Comparison of ENCODE assay signal across 8 mouse cellular contexts in genomic region chr10:128673763-128674468, GRCm38 (mm10). TPM values are rescaled to one million over a fixed set of nuclear protein-coding genes. Genes with fewer than 3 reads are reported as not detected.
A peak's percentile ranks its signal among the peaks of the same experiment; 100 is the strongest.
DNase-seq lines count a peak whose midpoint lies in the region; ATAC-seq and TF ChIP-seq lines count a peak whose summit lies in the region.

TSS of gene Suox (minus strand) at chr10:128674073.

- peak; percentile 93 for DNase-seq in brain, embryonic 14.5 days (ENCODE audit: low read depth)
- peak; percentile 93 for DNase-seq in kidney, postnatal 0 days (ENCODE audit: low spot score)
- peak; percentile 82 for DNase-seq in liver, adult 2 months (ENCODE audit: extremely low read depth, low read depth, low spot score)
- DNase-seq in spleen, postnatal 36 days (ENCODE audit: low spot score in 2 of 2): peak; percentile 83 to 85

- H3K9ac ChIP-seq in heart, embryonic 12.5 days: peak within 1 kb of the TSS; percentile 72
- peak within 1 kb of the TSS; percentile 61 for H3K9ac ChIP-seq in kidney, postnatal 0 days (ENCODE audit: low read depth, low read length)
- peak within 1 kb of the TSS; percentile 75 for H3K9ac ChIP-seq in liver, adult 2 months (ENCODE audit: low read depth, low read length)

- H3ac ChIP-seq in C2C12 (ENCODE audit: control insufficient read depth, insufficient read length, low read depth): peak within 1 kb of the TSS; percentile 70

- TF ChIP-seq POLR2A in brain, embryonic 14.5 days (IDR thresholded peaks at IDR 0.05; ENCODE audit: borderline replicate concordance, extremely low read depth, insufficient read depth, insufficient read length, poor library complexity, severe bottlenecking): peak; percentile 41; the same call in 1 of the 2 replicates
- TF ChIP-seq POLR2A in liver, adult 2 months (IDR thresholded peaks at IDR 0.05; ENCODE audit: extremely low read depth, insufficient read depth, low read length): peak; percentile 81

- H3K79me2 ChIP-seq in C2C12 (ENCODE audit: control insufficient read depth, insufficient read depth): no peaks in the 10 kb centered on the region
- no peaks in the 10 kb centered on the region for H3K79me2 ChIP-seq in liver, adult 2 months (ENCODE audit: control insufficient read depth, insufficient read depth, low read length)

- no peaks in the 10 kb centered on the region for H3K9me3 ChIP-seq in erythroblast, embryonic 14.5 days (ENCODE audit: control insufficient read depth, low read length)
- no peaks in the 10 kb centered on the region for H3K9me3 ChIP-seq in heart, embryonic 12.5 days (replicated peaks)
- no peaks in the 10 kb centered on the region for H3K9me3 ChIP-seq in kidney, postnatal 0 days (replicated peaks; ENCODE audit: low read length)

- peak within 1 kb of the TSS; percentile 55; the same call in 1 of the 2 replicates for H3K27ac ChIP-seq in heart, embryonic 12.5 days (ENCODE audit: poor library complexity, severe bottlenecking)
- peak within 1 kb of the TSS; percentile 58 for H3K27ac ChIP-seq in kidney, postnatal 0 days
- peak within 1 kb of the TSS; percentile 89 for H3K27ac ChIP-seq in liver, adult 2 months (replicated peaks; ENCODE audit: insufficient read depth, low read depth, low read length)

- no peaks in the 10 kb centered on the region for H3K27me3 ChIP-seq in C2C12 (ENCODE audit: control insufficient read depth, insufficient read depth, insufficient read length)
- H3K27me3 ChIP-seq in erythroblast, embryonic 14.5 days (ENCODE audit: control insufficient read depth): peaks cover 48% of the 10 kb centered on the region
- H3K27me3 ChIP-seq in heart, embryonic 12.5 days (replicated peaks): peaks cover 7% of the 10 kb centered on the region; the same call in 1 of the 2 replicates
- H3K27me3 ChIP-seq in kidney, postnatal 0 days (ENCODE audit: insufficient read depth, low read length): no peaks in the 10 kb centered on the region
- H3K27me3 ChIP-seq in liver, adult 2 months (ENCODE audit: control insufficient read depth, insufficient read depth, low read length): no peaks in the 10 kb centered on the region

- peak within 1 kb of the TSS; percentile 95 for H3K4me2 ChIP-seq in heart, embryonic 12.5 days
- peak within 1 kb of the TSS; percentile 94 for H3K4me2 ChIP-seq in kidney, postnatal 0 days (ENCODE audit: low read length)

- TF ChIP-seq CTCF in C2C12 (IDR thresholded peaks at IDR 0.05; ENCODE audit: control insufficient read depth, insufficient read depth, insufficient read length): no peak
- no peak for TF ChIP-seq CTCF in brain, embryonic 14.5 days (IDR thresholded peaks at IDR 0.05; ENCODE audit: borderline replicate concordance, extremely low read depth, insufficient read depth, insufficient read length)
- TF ChIP-seq CTCF in kidney, postnatal 0 days (IDR thresholded peaks at IDR 0.05; ENCODE audit: low read depth): no peak
- no peak for TF ChIP-seq CTCF in liver, adult 2 months (IDR thresholded peaks at IDR 0.05; ENCODE audit: low read depth, low read length)

- H3K79me3 ChIP-seq in C2C12 (ENCODE audit: low read depth): no peaks in the 10 kb centered on the region

- H3K4me1 ChIP-seq in erythroblast, embryonic 14.5 days (ENCODE audit: control insufficient read depth): peaks cover 26% of the 10 kb centered on the region
- no peaks in the 10 kb centered on the region; the same call in 1 of the 2 replicates for H3K4me1 ChIP-seq in heart, embryonic 12.5 days (replicated peaks)
- H3K4me1 ChIP-seq in kidney, postnatal 0 days (replicated peaks; ENCODE audit: insufficient read depth, low read length): no peaks in the 10 kb centered on the region
- H3K4me1 ChIP-seq in liver, adult 2 months (ENCODE audit: control insufficient read depth, insufficient read depth, low read length): peaks cover 5% of the 10 kb centered on the region

- peak within 1 kb of the TSS; percentile 42 for H3K4me3 ChIP-seq in C2C12 (ENCODE audit: insufficient read depth, poor library complexity, severe bottlenecking)
- H3K4me3 ChIP-seq in erythroblast, embryonic 14.5 days (replicated peaks): peak within 1 kb of the TSS; percentile 79
- H3K4me3 ChIP-seq in heart, embryonic 12.5 days: peak within 1 kb of the TSS; percentile 79
- peak within 1 kb of the TSS; percentile 74 for H3K4me3 ChIP-seq in kidney, postnatal 0 days (replicated peaks; ENCODE audit: low read depth, low read length)
- H3K4me3 ChIP-seq in liver, adult 2 months (ENCODE audit: insufficient read depth, low read depth, low read length): peak within 1 kb of the TSS; percentile 73

- peak; percentile 96 for ATAC-seq in heart, embryonic 12.5 days (ENCODE audit: insufficient number of reproducible peaks, low FRiP score)
- ATAC-seq in kidney, postnatal 0 days (replicated peaks; ENCODE audit: low FRiP score, low read depth): peak; percentile 92
- ATAC-seq in monocyte, adult 5-6 weeks (replicated peaks; ENCODE audit: insufficient number of reproducible peaks, low FRiP score, low TSS enrichment, poor library complexity, severe bottlenecking): peak; percentile 57

- no peaks in the 10 kb centered on the region for H3K36me3 ChIP-seq in C2C12 (ENCODE audit: control insufficient read depth, insufficient read depth)
- H3K36me3 ChIP-seq in erythroblast, embryonic 14.5 days (ENCODE audit: control insufficient read depth): peaks cover 19% of the 10 kb centered on the region
- peaks cover 7% of the 10 kb centered on the region; the same call in 1 of the 2 replicates for H3K36me3 ChIP-seq in heart, embryonic 12.5 days
- H3K36me3 ChIP-seq in kidney, postnatal 0 days (ENCODE audit: insufficient read depth, low read length): no peaks in the 10 kb centered on the region
- H3K36me3 ChIP-seq in liver, adult 2 months (ENCODE audit: control insufficient read depth, insufficient read depth, low read length): peaks cover 12% of the 10 kb centered on the region

- under 1% methylated on average over 60 of the region's 60 CpGs for WGBS in heart, embryonic 12.5 days
- WGBS in kidney, postnatal 0 days: under 1% methylated on average over 58 of the region's 60 CpGs
- WGBS in liver, adult 2 months: under 1% methylated on average over 59 of the region's 60 CpGs

TF ChIP-seq in C2C12, 6 proteins besides CTCF, POLR2A, EP300 and RAD21:
- TF ChIP-seq CEBPB (IDR thresholded peaks at IDR 0.05; ENCODE audit: low read depth): no peak
- no peak for TF ChIP-seq MYOD1 (IDR thresholded peaks at IDR 0.05; ENCODE audit: control insufficient read depth, insufficient read length, low read depth)
- no peak for TF ChIP-seq FOSL1 (IDR thresholded peaks at IDR 0.05; ENCODE audit: insufficient read depth, low read length, poor library complexity, severe bottlenecking)
- no peak for TF ChIP-seq USF1 (IDR thresholded peaks at IDR 0.05; ENCODE audit: low read depth)
- TF ChIP-seq MAX (IDR thresholded peaks at IDR 0.05): no peak
- TF ChIP-seq MYOG (IDR thresholded peaks at IDR 0.05; ENCODE audit: control insufficient read depth, extremely low read depth, insufficient read length): no peak

RNA-seq across cellular contexts. Expression of gene Suox, which starts in this region (rescaled TPM):
- polyA plus RNA-seq in C2C12 (2012; fragmentation: generic; extraction: Trizol): 9.6 TPM
- 10.8 and 11.4 TPM in 2 replicates for polyA plus RNA-seq in brain, embryonic 14.5 days (2012; rRNA removed)
- 0.04 and 0.14 TPM in 2 replicates for polyA plus RNA-seq in erythroblast, embryonic 14.5 days (2012)
- polyA plus RNA-seq in heart, embryonic 12.5 days (2016; fragmentation: Nextera tagmentation; extraction: Ambion mirVana): 10.7 and 12.8 TPM in 2 replicates
- 14.2 and 15.1 TPM in 2 replicates for polyA plus RNA-seq in kidney, postnatal 0 days (2015; fragmentation: Nextera tagmentation; extraction: Ambion mirVana)
- 135 and 145 TPM in 2 replicates for total RNA-seq in liver, adult 2 months (2014; rRNA removed)
- polyA plus RNA-seq in liver, adult 2 months (2012; rRNA removed): 103 and 168 TPM in 2 replicates
- 4.6 to 10.7 TPM (median 6.1 TPM) in 3 replicates for total RNA-seq in monocyte, adult 5-6 weeks (2017)

Comparison
In these comparisons a context has a peak if more than half of its experiments do, and no peak if none do; other contexts are left out.
1. Peak in every context shown above with its lines: DNase-seq, ATAC-seq, H3K4me3 ChIP-seq and H3K27ac ChIP-seq.
2. RNA of gene Suox (total RNA-seq): 135 to 145 TPM in liver, adult 2 months; 4.6 to 10.7 TPM in monocyte, adult 5-6 weeks; every median in the first group is over 10 times any median in the second.